Mouse (Mus musculus) liver, embryonic 13.5 days (tissue): ENCODE measurements around the gene Usp31. TPM values are rescaled to one million over a fixed set of nuclear protein-coding genes. Genes with fewer than 3 reads are reported as not detected.

ENCODE experiments used
- ATAC-seq: fragments of 200-750 bp; cut with Nextera tagmentation; 2 replicates; pipeline ENCODE4 v1.8.0; 2017; ENCODE audit warnings: low read depth, mild to moderate bottlenecking, moderate number of reproducible peaks, moderate library complexity
- DNase-seq: peaks from one replicate; pipeline ENCODE4 v3.0.0; 2022
- H3K27ac ChIP-seq: fragments of 300-500 bp; sonication (generic); 2 replicates; pipeline ENCODE4 v1.5.1; 2015; ENCODE audit warnings: moderate library complexity, mild to moderate bottlenecking, inconsistent platforms
- H3K27me3 ChIP-seq: fragments of 300-500 bp; sonication (generic); 2 replicates; pipeline ENCODE4 v1.6.1; 2015; ENCODE audit warnings: mild to moderate bottlenecking, inconsistent platforms
- H3K36me3 ChIP-seq: fragments of 300-500 bp; sonication (generic); 2 replicates; pipeline ENCODE4 v1.6.1; 2015; ENCODE audit warnings: mild to moderate bottlenecking, inconsistent platforms
- H3K4me1 ChIP-seq: fragments of 300-500 bp; sonication (generic); replicated peaks from 2 replicates; pipeline ENCODE4 v1.6.1; 2015; ENCODE audit warnings: inconsistent platforms
- H3K4me2 ChIP-seq: fragments of 300-500 bp; sonication (generic); 2 replicates; pipeline ENCODE4 v1.6.1; 2015; ENCODE audit warnings: inconsistent platforms, mild to moderate bottlenecking, moderate library complexity
- H3K4me3 ChIP-seq: fragments of 300-500 bp; sonication (generic); replicated peaks from 2 replicates; pipeline ENCODE4 v1.5.1; 2015; ENCODE audit warnings: mild to moderate bottlenecking, inconsistent platforms
- H3K9ac ChIP-seq: fragments of 300-500 bp; sonication (generic); 2 replicates; pipeline ENCODE4 v1.6.1; 2015; ENCODE audit warnings: mild to moderate bottlenecking, inconsistent platforms
- H3K9me3 ChIP-seq: fragments of 300-500 bp; sonication (generic); replicated peaks from 2 replicates; pipeline ENCODE4 v1.6.1; 2016; ENCODE audit warnings: inconsistent platforms
- WGBS: fragments of 180-500 bp; shearing (Covaris S2); methylation state at CpG from one replicate; pipeline ENCODE4 v1.1.7; 2015; ENCODE audit not compliant: insufficient replicate concordance; 5-methylcytosine and 5-hydroxymethylcytosine counted together
- polyA plus RNA-seq: library from polyadenylated mRNA; unstranded; fragments of >200 nt; fragmentation: Nextera tagmentation; extraction: Ambion mirVana; gene quantifications from 2 replicates; pipeline ENCODE4 v1.2.1, GENCODE M21; 2015

Gene Usp31
- polyA plus RNA-seq, 1 experiment from 2014 or later: 1.1 TPM

- Histone ChIP-seq H3K4me3 (no peak overlapping the region), H3K36me3 (no peaks in the 10 kb centered on the region), H3K9ac (no peak overlapping the region), H3K9me3 (0 out of 2 replicates have a peak, but pooled peaks cover 2% of the 10 kb centered on the region), H3K4me2 (no peak overlapping the region), H3K4me1 (no peaks in the 10 kb centered on the region), H3K27me3 (no peaks in the 10 kb centered on the region), H3K27ac (no peak overlapping the region)
- ATAC-seq: no peak
- 68% methylated on average over 1 of the region's 1 CpGs for WGBS
- no peak for DNase-seq
Observed at GRCm38 (mm10) chr7:121594623-121595022, 112.4 kb downstream of the Usp31 start.

Other genes with a start within 250 kb of the Usp31 start
- not detected in 2 replicates for gene Scnn1g, start 27.2 kb upstream of the Usp31 start, polyA plus RNA-seq
- not detected in 2 replicates for gene Scnn1b, start 157.8 kb upstream of the Usp31 start, polyA plus RNA-seq